Mouse (Mus musculus): ENCODE measurements around the gene Susd4.

- TF ChIP-seq POLR2A (IDR thresholded peaks at IDR 0.05; ENCODE audit: control insufficient read depth, extremely low read depth, insufficient read depth, low read length, poor library complexity) (no peak), CTCF (IDR thresholded peaks at IDR 0.05; ENCODE audit: borderline replicate concordance, control insufficient read depth, extremely low read depth, insufficient read depth, low read length, poor library complexity) (no peak)
These were observed 148.9 kb downstream of the Susd4 start for GRCm38 (mm10) chr1:182912591-182912990.

Measured in thymus, adult 2 months (tissue).